Mouse (Mus musculus) stomach, postnatal 0 days (tissue): ENCODE results near the gene Ubqln4. TPM values are rescaled to one million over a fixed set of nuclear protein-coding genes. Genes with fewer than 3 reads are reported as not detected.

Experiments used
- ATAC-seq: fragments of 200-750 bp; cut with Nextera tagmentation; 2 replicates; pipeline ENCODE4 v1.8.0; 2017; ENCODE audit not compliant: low FRiP score, low TSS enrichment
- DNase-seq: peaks from one replicate; pipeline ENCODE4 v3.0.0-alpha.2; 2016; ENCODE audit warnings: low spot score
- H3K27ac ChIP-seq: fragments of 300-500 bp; sonication (generic); replicated peaks from 2 replicates; pipeline ENCODE4 v1.5.1; 2014; ENCODE audit warnings: mild to moderate bottlenecking, control low read depth
- H3K27me3 ChIP-seq: fragments of 300-500 bp; sonication (generic); 2 replicates; pipeline ENCODE4 v1.6.1; 2014; ENCODE audit warnings: low read length; ENCODE audit not compliant: control insufficient read depth, insufficient read depth
- H3K36me3 ChIP-seq: fragments of 300-500 bp; sonication (generic); 2 replicates; pipeline ENCODE4 v1.6.1; 2014; ENCODE audit warnings: low read length, mixed read lengths; ENCODE audit not compliant: control insufficient read depth, insufficient read depth
- H3K4me1 ChIP-seq: fragments of 300-500 bp; sonication (generic); replicated peaks from 2 replicates; pipeline ENCODE4 v1.6.1; 2014; ENCODE audit warnings: antibody characterized with exemption; ENCODE audit not compliant: control insufficient read depth, insufficient read depth
- H3K4me2 ChIP-seq: fragments of 300-500 bp; sonication (generic); replicated peaks from 2 replicates; pipeline ENCODE4 v1.6.1; 2014; ENCODE audit warnings: low read depth, mild to moderate bottlenecking, control low read depth, moderate library complexity
- H3K4me3 ChIP-seq: fragments of 300-500 bp; sonication (generic); 2 replicates; pipeline ENCODE4 v1.5.1; 2014; ENCODE audit warnings: low read depth, low read length, control low read depth
- H3K9ac ChIP-seq: fragments of 300-500 bp; sonication (generic); 2 replicates; pipeline ENCODE4 v1.6.1; 2014; ENCODE audit warnings: mild to moderate bottlenecking, low read length, control low read depth, mixed read lengths
- H3K9me3 ChIP-seq: fragments of 300-500 bp; sonication (generic); 2 replicates; pipeline ENCODE4 v1.6.1; 2016; ENCODE audit warnings: low read length; ENCODE audit not compliant: control insufficient read depth
- CTCF ChIP-seq: IDR thresholded peaks from 2 replicates; pipeline ENCODE4 v1.5.1; 2016; ENCODE audit warnings: antibody characterized with exemption, low read depth, mild to moderate bottlenecking, moderate library complexity
- EP300 ChIP-seq: optimal IDR thresholded peaks from 2 replicates; pipeline ENCODE3; 2016; ENCODE audit warnings: antibody characterized with exemption
- WGBS: fragments of 180-500 bp; shearing (Covaris S2); extraction: QIAGEN DNeasy Blood & Tissue Kit; methylation state at CpG from one replicate; pipeline ENCODE4 v1.1.7; 2014; 5-methylcytosine and 5-hydroxymethylcytosine counted together
- polyA plus RNA-seq: library from polyadenylated mRNA; unstranded; fragments of >200 nt; fragmentation: Nextera tagmentation; extraction: Ambion mirVana; gene quantifications from 2 replicates; pipeline ENCODE4 v1.2.1, GENCODE M21; 2015

Gene Ubqln4
- polyA plus RNA-seq, 1 experiment from 2014 or later: 19.5 TPM

DNA sequence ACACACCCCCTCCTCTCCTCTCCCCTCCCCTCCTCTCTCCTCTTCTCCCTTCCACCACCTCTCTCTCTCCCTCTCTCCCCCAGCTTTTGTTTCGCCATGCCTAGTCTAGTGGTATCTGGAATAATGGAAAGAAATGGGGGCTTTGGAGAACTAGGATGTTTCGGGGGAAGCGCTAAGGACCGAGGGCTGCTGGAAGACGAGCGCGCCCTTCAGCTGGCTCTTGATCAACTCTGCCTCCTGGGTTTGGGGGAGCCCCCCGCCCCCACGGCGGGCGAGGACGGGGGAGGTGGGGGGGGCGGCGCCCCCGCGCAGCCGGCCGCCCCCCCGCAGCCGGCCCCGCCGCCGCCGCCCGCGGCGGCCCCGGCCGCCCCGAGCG is 21.3 kb upstream of the Ubqln4 start, which contains the start of gene Mex3a:
TSS of gene Mex3a (plus strand) at position 97 of the 376 bp plus-strand sequence.
- no peak for DNase-seq
- ATAC-seq: no peak
- Histone ChIP-seq H3K4me1 (peaks cover 13% of the 10 kb centered on the region; the same call in 1 of the 2 replicates), H3K9me3 (no peaks in the 10 kb centered on the region), H3K27me3 (no peaks in the 10 kb centered on the region), H3K9ac (peak within 1 kb of the TSS; percentile 77), H3K27ac (peak within 1 kb of the TSS; percentile 88), H3K4me3 (peak within 1 kb of the TSS; percentile 77), H3K4me2 (peak within 1 kb of the TSS; percentile 92), H3K36me3 (no peaks in the 10 kb centered on the region)
- 2% methylated on average over 22 of the region's 31 CpGs for WGBS
- TF ChIP-seq EP300 (no peak), CTCF (no peak)

DNA sequence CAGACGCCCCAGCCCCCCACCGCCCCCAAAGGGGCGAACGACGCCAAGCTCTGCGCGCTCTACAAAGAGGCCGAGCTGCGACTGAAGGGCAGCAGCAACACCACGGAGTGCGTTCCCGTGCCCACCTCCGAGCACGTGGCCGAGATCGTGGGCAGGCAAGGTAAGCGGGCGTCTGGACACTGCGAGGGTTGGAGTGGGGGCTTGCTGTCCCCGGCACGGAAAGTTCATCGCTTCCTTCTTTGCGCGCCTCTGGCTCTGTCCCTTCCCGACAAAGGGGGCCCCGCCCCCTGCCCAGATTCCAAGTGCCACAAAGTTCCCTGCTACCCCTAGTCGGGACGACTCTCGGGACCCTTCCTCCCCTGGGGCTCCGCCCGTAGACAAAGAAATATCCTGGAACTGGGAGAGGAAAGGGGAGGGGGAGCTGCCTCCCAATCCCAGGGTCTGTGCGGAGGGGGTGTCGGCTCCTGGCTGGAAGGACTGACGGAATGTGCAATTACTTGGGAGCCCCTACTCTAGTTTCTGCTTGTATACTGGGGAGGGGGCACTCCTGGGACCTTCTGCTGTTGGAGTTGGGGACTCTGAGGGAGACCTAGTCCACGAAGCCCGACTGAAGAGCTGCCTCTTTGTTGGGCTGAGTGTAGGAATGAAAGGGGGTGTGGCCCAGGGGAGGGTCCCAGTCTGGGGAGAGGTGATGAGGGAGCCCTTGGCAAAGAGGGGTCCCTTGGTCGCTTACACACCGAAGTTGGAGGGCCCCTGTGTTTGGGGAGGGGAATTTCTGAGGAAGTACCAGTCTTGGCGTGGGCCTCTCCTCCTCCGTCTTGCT is 20.7 kb upstream of the Ubqln4 start:
- Histone ChIP-seq H3K36me3 (no peaks in the 10 kb centered on the region), H3K27ac (peak overlapping the region; percentile 78)

DNA sequence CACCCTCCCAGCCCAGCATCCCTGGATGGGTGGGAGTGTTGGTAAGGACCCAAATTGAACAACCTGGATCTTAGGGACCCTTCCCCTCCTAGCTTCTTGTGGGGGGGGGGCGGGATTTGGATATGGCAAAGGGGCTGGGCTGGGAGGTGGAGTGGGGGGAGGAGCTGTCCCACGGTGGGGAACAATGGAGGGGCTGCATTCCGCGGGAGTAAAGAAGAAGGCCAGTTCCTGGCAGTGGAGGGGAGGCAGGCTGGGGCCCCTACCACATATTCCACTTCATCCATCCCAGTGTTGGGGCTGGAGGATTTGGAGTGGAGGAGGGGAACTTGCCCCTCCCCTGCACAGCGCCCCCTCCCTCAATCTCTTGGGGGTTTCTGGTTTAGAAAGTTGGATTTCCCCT is 19.9 kb upstream of the Ubqln4 start:
- 0 out of 2 replicates have a peak, but pooled peaks cover 4% of the 10 kb centered on the region for H3K36me3 ChIP-seq
- peaks cover 13% of the 10 kb centered on the region; the same call in 1 of the 2 replicates for H3K4me1 ChIP-seq
- peak overlapping the region; percentile 92 for H3K4me2 ChIP-seq
- no peak overlapping the region for H3K27ac ChIP-seq
- WGBS: 10% methylated on average over 5 of the region's 5 CpGs
- TF ChIP-seq EP300 (no peak), CTCF (no peak)
- H3K27me3 ChIP-seq: no peaks in the 10 kb centered on the region
- H3K4me3 ChIP-seq: peak overlapping the region; percentile 77
- DNase-seq: no peak
- H3K9ac ChIP-seq: no peak overlapping the region; the same call in 1 of the 2 replicates
- no peaks in the 10 kb centered on the region for H3K9me3 ChIP-seq
- no peak for ATAC-seq

More for the DNA sequence above, 20.7 kb upstream of the Ubqln4 start:
- H3K4me2 ChIP-seq: peak overlapping the region; percentile 92
- peak; percentile 33 for DNase-seq
- no peaks in the 10 kb centered on the region for H3K27me3 ChIP-seq
- H3K4me1 ChIP-seq: peaks cover 13% of the 10 kb centered on the region; the same call in 1 of the 2 replicates
- no peaks in the 10 kb centered on the region for H3K9me3 ChIP-seq
- peak overlapping the region; percentile 77 for H3K9ac ChIP-seq
- WGBS: under 1% methylated on average over 40 of the region's 40 CpGs
- H3K4me3 ChIP-seq: peak overlapping the region; percentile 77
- peak; percentile 13; the same call in 1 of the 2 replicates for ATAC-seq
- TF ChIP-seq CTCF: no peak

DNA sequence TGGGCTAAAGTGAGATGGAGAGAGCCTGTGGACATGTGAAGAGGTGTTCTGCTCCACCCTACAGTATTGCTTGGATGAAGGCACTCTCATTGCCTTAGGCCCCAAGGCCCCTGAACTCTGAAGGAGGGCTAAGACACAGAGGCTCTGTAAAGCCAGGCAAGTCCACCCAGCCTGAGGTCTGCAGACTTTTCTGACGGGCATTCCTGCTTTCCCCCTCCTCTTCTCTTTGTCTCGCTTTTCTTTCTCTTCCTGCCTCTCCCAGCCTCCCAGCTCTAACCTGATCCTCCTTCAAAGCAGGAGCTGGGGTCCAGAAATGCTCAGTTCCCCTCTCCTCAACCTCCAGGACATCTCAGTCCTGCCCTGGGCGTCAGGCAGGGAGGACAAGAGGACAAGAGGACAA is 18.6 kb upstream of the Ubqln4 start:
- TF ChIP-seq CTCF (no peak), EP300 (no peak)
- H3K9me3 ChIP-seq: no peaks in the 10 kb centered on the region
- 0 out of 2 replicates have a peak, but pooled peaks cover 4% of the 10 kb centered on the region for H3K36me3 ChIP-seq
- H3K27ac ChIP-seq: no peak overlapping the region
- H3K27me3 ChIP-seq: no peaks in the 10 kb centered on the region
- no peak overlapping the region for H3K4me3 ChIP-seq
- H3K9ac ChIP-seq: no peak overlapping the region
- no peak overlapping the region for H3K4me2 ChIP-seq
- ATAC-seq: no peak
- WGBS: 67% methylated on average over 3 of the region's 3 CpGs
- H3K4me1 ChIP-seq: peaks cover 13% of the 10 kb centered on the region; the same call in 1 of the 2 replicates
- DNase-seq: no peak

DNA sequence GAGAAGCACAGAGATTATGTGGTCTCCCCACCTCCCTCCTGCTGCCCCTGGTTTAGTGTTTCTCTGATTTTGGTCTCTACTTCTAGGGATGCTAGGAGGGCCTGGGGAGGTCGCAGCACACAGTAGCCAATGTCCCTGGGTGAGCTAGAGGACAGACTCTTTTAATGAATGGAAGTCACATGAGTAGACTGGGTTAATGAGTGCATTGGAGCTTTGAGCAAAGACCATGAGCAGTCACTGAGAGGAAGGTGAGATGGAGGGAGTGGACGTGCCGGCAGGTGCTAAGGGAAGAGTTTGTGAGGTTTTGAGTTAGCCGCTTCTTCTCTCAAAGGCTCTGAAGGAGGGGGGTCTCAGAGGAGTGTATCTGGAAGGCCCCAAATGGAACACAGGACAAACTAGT is 18.0 kb upstream of the Ubqln4 start:
- Histone ChIP-seq H3K27me3 (no peaks in the 10 kb centered on the region), H3K9ac (no peak overlapping the region), H3K9me3 (no peaks in the 10 kb centered on the region), H3K4me2 (0 out of 2 replicates have a peak overlapping the region, but pooled peaks have one; percentile 58), H3K36me3 (0 out of 2 replicates have a peak, but pooled peaks cover 4% of the 10 kb centered on the region), H3K27ac (no peak overlapping the region), H3K4me3 (no peak overlapping the region), H3K4me1 (peaks cover 13% of the 10 kb centered on the region; the same call in 1 of the 2 replicates)
- ATAC-seq (no peak), DNase-seq (no peak)
- 69% methylated on average over 4 of the region's 4 CpGs for WGBS
- TF ChIP-seq CTCF: no peak
